Mouse (Mus musculus) embryonic facial prominence, embryonic 13.5 days (tissue): ENCODE results near the gene Uts2. TPM values are rescaled to one million over a fixed set of nuclear protein-coding genes. Genes with fewer than 3 reads are reported as not detected.

Experiments used
- ATAC-seq: fragments of 200-750 bp; cut with Nextera tagmentation; 2 replicates; pipeline ENCODE4 v1.8.0; 2017; ENCODE audit warnings: low read depth; ENCODE audit not compliant: insufficient number of reproducible peaks, insufficient read depth, low FRiP score, low TSS enrichment
- H3K27ac ChIP-seq: fragments of 300-500 bp; sonication (generic); 2 replicates; pipeline ENCODE4 v1.5.1; 2015; ENCODE audit warnings: moderate library complexity, mild to moderate bottlenecking, inconsistent platforms
- H3K27me3 ChIP-seq: fragments of 300-500 bp; sonication (generic); 2 replicates; pipeline ENCODE4 v1.6.1; 2015; ENCODE audit warnings: mild to moderate bottlenecking, inconsistent platforms
- H3K36me3 ChIP-seq: fragments of 300-500 bp; sonication (generic); 2 replicates; pipeline ENCODE4 v1.6.1; 2015; ENCODE audit warnings: mild to moderate bottlenecking, inconsistent platforms
- H3K4me1 ChIP-seq: fragments of 300-500 bp; sonication (generic); 2 replicates; pipeline ENCODE4 v1.6.1; 2015; ENCODE audit warnings: inconsistent platforms
- H3K4me2 ChIP-seq: fragments of 300-500 bp; sonication (generic); 2 replicates; pipeline ENCODE4 v1.6.1; 2015; ENCODE audit warnings: moderate library complexity, mild to moderate bottlenecking, inconsistent platforms
- H3K4me3 ChIP-seq: fragments of 300-500 bp; sonication (generic); 2 replicates; pipeline ENCODE4 v1.5.1; 2015; ENCODE audit warnings: mild to moderate bottlenecking, inconsistent platforms
- H3K9ac ChIP-seq: fragments of 300-500 bp; sonication (generic); 2 replicates; pipeline ENCODE4 v1.6.1; 2015; ENCODE audit warnings: mild to moderate bottlenecking, inconsistent platforms
- H3K9me3 ChIP-seq: fragments of 300-500 bp; sonication (generic); 2 replicates; pipeline ENCODE4 v1.6.1; 2016; ENCODE audit warnings: inconsistent platforms
- WGBS: fragments of 180-500 bp; shearing (Covaris S2); methylation state at CpG from one replicate; pipeline ENCODE4 v1.1.7; 2015; ENCODE audit warnings: mixed read lengths; 5-methylcytosine and 5-hydroxymethylcytosine counted together
- polyA plus RNA-seq: library from polyadenylated mRNA; unstranded; fragments of >200 nt; fragmentation: Nextera tagmentation; extraction: Ambion mirVana; gene quantifications from 2 replicates; pipeline ENCODE4 v1.2.1, GENCODE M21; 2015

Gene Uts2
- polyA plus RNA-seq = not detected in 2 replicates

DNA sequence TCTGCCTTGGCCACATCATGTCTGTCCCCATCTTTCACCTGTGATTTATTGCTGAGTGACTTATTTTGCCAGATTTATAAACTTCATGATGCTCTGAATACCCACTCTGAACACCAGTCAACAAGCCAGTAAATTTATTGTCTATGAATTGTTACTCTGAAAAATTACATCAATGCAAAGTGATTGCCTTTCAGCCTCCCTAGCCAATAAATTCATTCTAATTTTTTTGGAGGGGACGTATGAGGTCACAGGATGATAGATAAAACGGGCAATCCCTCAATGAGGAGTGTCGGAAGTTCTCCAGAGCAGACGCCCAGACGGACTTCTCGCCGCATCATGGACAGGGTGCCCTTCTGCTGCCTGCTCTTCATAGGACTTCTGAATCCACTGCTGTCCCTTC is at the start of gene Uts2:
Gene Uts2 (plus strand): TSS at position 301 of the 400 bp plus-strand sequence.
- ATAC-seq = no peak
- WGBS = 91% methylated on average over 7 of the region's 7 CpGs

DNA sequence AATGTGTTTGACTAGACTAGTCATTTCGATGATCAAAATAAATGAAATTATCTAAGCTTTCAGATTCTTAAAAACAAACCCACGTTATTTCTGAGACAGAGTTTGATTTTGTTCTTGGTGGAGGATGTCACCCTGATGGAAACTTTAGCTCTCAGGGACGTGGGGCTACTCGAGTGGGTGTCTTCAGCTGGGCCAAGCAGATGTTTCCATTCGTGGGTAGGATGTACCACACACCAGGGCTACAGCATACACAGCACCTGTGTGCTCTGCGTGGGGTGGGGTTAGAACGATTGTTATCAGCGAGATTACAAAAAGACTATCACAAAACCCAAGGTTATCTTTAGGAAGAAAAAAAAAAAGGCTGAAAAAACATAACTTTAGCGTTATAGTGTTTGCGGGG is 45.9 kb upstream of the Uts2 start:
- WGBS = 84% methylated on average over 10 of the region's 10 CpGs

More for the DNA sequence above, at the start of gene Uts2:
- H3K9me3 ChIP-seq = no peaks in the 10 kb centered on the region
- H3K27ac ChIP-seq = no peak within 1 kb of the TSS
- no peaks in the 10 kb centered on the region for H3K36me3 ChIP-seq
- H3K4me3 ChIP-seq = no peak within 1 kb of the TSS
- no peak within 1 kb of the TSS for H3K4me2 ChIP-seq
- H3K9ac ChIP-seq = no peak within 1 kb of the TSS
- no peaks in the 10 kb centered on the region for H3K4me1 ChIP-seq
- H3K27me3 ChIP-seq = no peaks in the 10 kb centered on the region

DNA sequence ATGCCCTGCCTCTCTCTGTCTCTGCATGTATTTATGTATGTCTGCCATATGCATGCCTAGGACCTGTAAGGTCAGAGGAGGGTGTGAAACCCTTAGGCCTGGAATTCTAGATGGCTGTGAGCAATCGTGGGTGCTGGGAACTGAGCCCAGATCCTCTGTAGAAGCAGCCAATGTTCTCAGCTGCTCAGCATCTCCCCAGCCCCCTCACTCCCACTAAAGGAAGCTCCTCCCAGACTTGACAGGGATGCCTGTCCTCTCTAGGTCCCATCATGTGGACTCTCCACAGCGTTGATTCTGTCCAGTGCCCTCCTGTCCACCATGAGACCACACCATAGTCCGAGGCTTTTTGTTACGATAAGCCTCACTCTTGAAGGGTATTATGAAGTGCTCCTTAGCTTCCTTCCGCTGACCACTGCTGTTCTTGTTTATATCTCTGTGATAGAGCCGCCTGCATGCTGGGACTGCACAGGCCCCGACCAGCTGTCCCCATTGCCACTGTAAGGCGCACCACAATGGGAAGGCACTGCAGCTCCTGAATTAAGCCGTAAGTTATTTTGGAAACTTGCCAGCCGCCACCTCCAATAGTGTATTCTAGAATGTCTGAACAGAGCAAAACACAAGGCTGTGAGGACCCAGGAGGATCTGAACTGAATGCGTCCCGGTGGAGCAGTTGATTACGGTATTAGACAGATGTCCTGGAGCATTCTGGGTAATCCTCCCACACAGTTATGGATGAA is 40.4 kb upstream of the Uts2 start:
- no peak overlapping the region for H3K27ac ChIP-seq
- no peaks in the 10 kb centered on the region for H3K36me3 ChIP-seq
- no peaks in the 10 kb centered on the region for H3K27me3 ChIP-seq
- H3K4me3 ChIP-seq = no peak overlapping the region
- 69% methylated on average over 13 of the region's 13 CpGs for WGBS
- ATAC-seq = no peak
- no peak overlapping the region for H3K9ac ChIP-seq
- no peaks in the 10 kb centered on the region for H3K9me3 ChIP-seq
- H3K4me1 ChIP-seq = 0 out of 2 replicates have a peak, but pooled peaks cover 8% of the 10 kb centered on the region
- H3K4me2 ChIP-seq = no peak overlapping the region

More for the DNA sequence above, 45.9 kb upstream of the Uts2 start:
- Histone ChIP-seq H3K27ac (no peak overlapping the region), H3K4me3 (no peak overlapping the region), H3K9ac (no peak overlapping the region), H3K27me3 (no peaks in the 10 kb centered on the region), H3K4me1 (no peaks in the 10 kb centered on the region), H3K4me2 (no peak overlapping the region), H3K9me3 (no peaks in the 10 kb centered on the region), H3K36me3 (no peaks in the 10 kb centered on the region)
- ATAC-seq = no peak

DNA sequence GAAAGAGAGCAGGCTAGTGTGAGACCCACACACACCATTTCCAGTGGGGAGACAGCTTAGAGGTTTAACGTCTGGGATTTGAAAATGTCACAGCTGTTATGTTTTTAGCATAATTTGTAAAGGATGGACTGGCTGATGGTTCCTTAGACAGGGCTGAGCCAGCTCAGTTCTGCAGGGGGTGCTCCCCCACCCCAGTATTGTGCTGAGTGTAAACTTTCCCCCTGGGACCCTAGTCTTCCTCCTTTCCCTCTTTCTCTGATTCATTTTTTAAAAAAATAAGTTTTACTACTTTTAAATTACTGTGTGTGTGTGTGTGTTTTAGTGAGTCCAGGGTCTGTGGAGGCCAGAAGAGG is 39.8 kb upstream of the Uts2 start:
- Histone ChIP-seq H3K4me3 (no peak overlapping the region), H3K9ac (no peak overlapping the region), H3K4me1 (0 out of 2 replicates have a peak, but pooled peaks cover 8% of the 10 kb centered on the region), H3K27me3 (no peaks in the 10 kb centered on the region), H3K9me3 (no peaks in the 10 kb centered on the region), H3K27ac (no peak overlapping the region), H3K36me3 (no peaks in the 10 kb centered on the region), H3K4me2 (no peak overlapping the region)
- ATAC-seq = no peak
- WGBS = 33% methylated on average over 1 of the region's 1 CpGs

DNA sequence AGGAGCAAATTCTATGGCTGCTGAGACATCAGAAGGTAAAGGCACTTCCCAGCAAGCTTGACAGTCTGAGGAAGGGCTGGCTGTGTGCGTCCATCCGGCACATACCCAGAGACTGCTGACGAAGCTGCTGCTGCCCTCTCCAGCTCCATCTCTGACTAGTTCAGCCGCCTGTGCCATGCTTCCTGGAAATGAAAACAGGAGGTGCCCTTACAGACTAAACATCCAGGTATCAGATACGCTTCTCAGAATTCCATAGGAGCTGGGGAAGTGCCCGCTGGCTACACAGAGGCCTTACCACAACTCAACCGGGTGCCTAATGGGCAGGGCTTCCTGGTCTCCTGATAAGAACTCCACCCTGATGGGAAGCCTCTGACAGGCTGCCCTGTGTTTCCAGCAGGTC is 38.4 kb upstream of the Uts2 start:
- no peaks in the 10 kb centered on the region for H3K27me3 ChIP-seq
- H3K9ac ChIP-seq = no peak overlapping the region
- ATAC-seq = no peak
- H3K4me2 ChIP-seq = no peak overlapping the region
- no peaks in the 10 kb centered on the region for H3K9me3 ChIP-seq
- 0 out of 2 replicates have a peak, but pooled peaks cover 8% of the 10 kb centered on the region for H3K4me1 ChIP-seq
- 69% methylated on average over 7 of the region's 7 CpGs for WGBS
- no peak overlapping the region for H3K27ac ChIP-seq
- H3K36me3 ChIP-seq = no peaks in the 10 kb centered on the region
- no peak overlapping the region for H3K4me3 ChIP-seq

DNA sequence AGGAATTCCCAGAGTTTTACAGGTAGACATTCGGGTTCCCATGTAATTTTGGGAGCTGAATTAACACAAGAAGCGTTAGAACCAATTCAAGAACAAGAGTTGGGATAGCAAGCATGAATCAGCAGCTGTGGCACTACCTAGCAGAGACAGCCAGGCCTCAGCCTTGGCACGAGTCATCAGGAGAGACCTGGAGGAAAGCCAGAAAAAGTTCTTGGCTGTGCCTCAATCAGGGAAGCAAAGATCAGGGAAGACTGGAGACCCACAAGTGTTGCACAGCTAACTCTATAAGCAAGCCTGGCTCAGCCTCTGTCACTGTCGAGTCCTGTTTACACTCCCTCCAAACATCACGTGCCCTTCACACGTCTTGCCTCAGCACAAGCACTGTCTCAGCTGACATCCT is 34.7 kb upstream of the Uts2 start:
- Histone ChIP-seq H3K9me3 (no peaks in the 10 kb centered on the region), H3K4me3 (no peak overlapping the region), H3K4me2 (no peak overlapping the region), H3K27ac (no peak overlapping the region), H3K36me3 (no peaks in the 10 kb centered on the region), H3K4me1 (peaks cover 5% of the 10 kb centered on the region), H3K9ac (no peak overlapping the region), H3K27me3 (no peaks in the 10 kb centered on the region)
- 67% methylated on average over 6 of the region's 6 CpGs for WGBS
- no peak for ATAC-seq

DNA sequence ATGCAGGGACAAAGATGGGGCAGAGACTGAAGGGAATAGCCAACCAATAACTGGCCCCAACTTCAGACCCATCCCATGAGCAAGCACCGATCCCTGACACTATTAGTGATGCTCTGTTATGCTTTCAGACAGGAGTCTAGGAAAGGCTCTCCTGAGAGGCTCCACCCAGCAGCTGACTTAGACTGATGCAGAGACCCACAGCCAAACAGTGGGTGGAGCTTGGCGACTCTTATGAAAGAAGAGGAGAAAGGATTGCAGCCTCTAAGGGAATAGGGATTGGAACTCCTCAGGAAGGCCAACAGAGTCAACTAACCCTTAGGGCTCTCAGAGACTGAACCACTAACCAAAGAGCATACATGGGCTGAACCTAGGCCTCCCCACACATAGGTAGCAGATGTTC is 33.2 kb upstream of the Uts2 start:
- Histone ChIP-seq H3K4me2 (no peak overlapping the region), H3K9ac (no peak overlapping the region), H3K9me3 (no peaks in the 10 kb centered on the region), H3K27ac (no peak overlapping the region), H3K4me1 (peaks cover 5% of the 10 kb centered on the region), H3K4me3 (no peak overlapping the region), H3K27me3 (no peaks in the 10 kb centered on the region), H3K36me3 (no peaks in the 10 kb centered on the region)
- WGBS = 70% methylated on average over 2 of the region's 2 CpGs
- no peak for ATAC-seq

DNA sequence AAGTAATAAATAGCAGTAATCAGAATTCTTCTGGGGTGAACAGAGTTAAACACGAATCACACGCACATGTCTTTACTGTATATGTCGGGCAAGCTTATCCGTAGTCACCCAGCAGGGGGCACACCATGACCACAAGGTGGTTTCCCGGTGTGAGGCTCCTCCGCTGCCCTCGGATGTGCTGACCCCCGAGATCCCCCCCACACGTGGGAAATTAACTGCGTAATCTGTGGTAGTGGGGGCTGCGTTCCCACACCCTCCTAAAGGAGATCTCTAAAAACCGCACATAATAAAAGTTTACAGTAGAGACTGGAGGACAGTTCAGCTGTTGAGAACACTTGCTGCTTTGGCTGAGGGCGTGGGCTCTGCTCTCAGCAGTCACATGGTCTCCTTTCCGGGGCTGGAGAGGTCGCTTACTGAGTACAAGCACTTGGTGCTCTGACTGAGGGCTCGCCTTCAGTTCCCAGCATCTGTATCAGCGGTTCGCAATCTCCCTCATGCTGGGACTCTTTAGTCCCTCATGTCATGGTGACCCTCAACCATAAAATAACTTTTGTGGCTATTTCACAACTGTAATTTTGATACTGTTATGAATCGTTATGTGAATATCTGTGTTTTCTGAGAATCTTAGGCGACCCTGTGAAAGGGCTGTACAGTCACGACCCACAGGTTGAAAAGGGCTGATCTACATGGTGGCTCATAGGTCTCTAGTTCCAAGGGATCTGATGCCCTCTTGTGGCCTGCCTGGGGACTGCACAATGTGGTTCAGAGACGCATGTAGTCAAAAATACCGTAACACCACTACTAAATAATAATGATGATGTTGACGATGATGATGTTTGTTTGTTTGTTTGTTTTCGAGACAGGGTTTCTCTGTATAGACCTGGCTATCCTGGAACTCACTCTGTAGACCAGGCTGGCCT is 32.0 kb upstream of the Uts2 start:
- Histone ChIP-seq H3K4me2 (peak overlapping the region; percentile 48), H3K9ac (no peak overlapping the region), H3K27me3 (no peaks in the 10 kb centered on the region), H3K27ac (no peak overlapping the region), H3K4me3 (peak overlapping the region; percentile 19; the same call in 1 of the 2 replicates), H3K4me1 (peaks cover 5% of the 10 kb centered on the region), H3K36me3 (no peaks in the 10 kb centered on the region), H3K9me3 (no peaks in the 10 kb centered on the region)
- 17% methylated on average over 25 of the region's 25 CpGs for WGBS
- ATAC-seq = no peak

DNA sequence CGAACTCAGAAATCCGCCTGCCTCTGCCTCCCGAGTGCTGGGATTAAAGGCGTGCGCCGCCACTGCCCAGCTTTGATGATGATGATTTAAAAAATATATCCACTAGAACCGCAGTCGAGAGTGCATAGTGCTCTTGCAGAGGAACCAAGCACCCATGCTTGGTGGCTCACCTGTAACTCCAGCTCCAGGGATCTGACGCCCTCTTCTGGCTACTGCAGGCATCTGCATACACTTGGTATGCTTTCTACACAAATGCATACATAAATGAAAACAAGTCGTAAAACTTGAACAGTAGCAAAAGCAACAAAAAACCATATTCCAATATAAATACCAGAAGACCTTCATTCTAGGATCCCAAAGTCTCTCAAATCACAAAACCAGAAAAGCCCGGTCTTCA is 31.3 kb upstream of the Uts2 start:
- Histone ChIP-seq H3K4me2 (no peak overlapping the region), H3K4me1 (peaks cover 5% of the 10 kb centered on the region), H3K9ac (no peak overlapping the region), H3K36me3 (no peaks in the 10 kb centered on the region), H3K27me3 (no peaks in the 10 kb centered on the region), H3K9me3 (no peaks in the 10 kb centered on the region), H3K27ac (no peak overlapping the region), H3K4me3 (no peak overlapping the region)
- ATAC-seq = no peak
- WGBS = 72% methylated on average over 11 of the region's 11 CpGs

DNA sequence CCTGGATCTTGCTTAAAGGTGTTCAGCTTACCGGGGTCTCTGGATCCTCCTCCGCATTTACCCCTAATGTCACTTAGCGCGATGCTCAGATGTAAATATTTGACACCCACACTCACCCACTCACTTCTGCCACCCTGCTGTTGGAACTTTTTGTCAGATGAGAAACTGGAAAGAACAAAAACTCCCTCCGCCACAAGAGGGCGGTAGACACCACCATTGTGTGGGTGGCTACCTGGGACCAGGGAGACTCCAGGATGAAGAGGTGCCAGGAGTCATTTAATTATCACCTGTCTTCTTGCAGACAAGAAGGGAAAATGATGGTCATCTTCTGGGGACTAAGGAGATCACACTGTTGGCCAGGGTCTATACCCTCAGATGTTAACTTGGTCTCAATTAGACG is 30.3 kb upstream of the Uts2 start:
- no peak overlapping the region for H3K9ac ChIP-seq
- H3K27ac ChIP-seq = no peak overlapping the region
- no peak overlapping the region for H3K4me3 ChIP-seq
- H3K27me3 ChIP-seq = no peaks in the 10 kb centered on the region
- peaks cover 5% of the 10 kb centered on the region for H3K4me1 ChIP-seq
- no peaks in the 10 kb centered on the region for H3K9me3 ChIP-seq
- H3K4me2 ChIP-seq = no peak overlapping the region
- no peak for ATAC-seq
- H3K36me3 ChIP-seq = no peaks in the 10 kb centered on the region
- WGBS = 14% methylated on average over 7 of the region's 7 CpGs

DNA sequence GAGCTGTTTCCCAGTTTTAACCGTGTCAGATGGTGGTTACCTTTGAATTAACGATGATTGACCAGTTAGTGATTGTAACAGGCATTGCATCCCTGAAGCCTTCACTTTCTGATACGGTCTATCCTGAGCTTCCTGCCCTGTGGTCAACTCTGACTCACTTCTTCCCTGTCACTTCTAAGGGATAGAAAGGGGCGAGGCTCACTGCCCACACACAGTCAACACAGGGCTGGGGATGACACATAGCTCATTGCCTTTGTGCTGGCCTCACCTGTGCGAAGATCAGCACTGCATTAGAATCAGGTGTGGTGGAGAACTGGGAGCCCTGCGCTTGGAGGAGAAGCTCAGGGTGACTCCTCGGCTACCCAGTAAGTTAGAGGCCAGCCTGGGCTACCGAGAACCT is 27.9 kb upstream of the Uts2 start:
- Histone ChIP-seq H3K27ac (no peak overlapping the region), H3K9ac (no peak overlapping the region), H3K9me3 (no peaks in the 10 kb centered on the region), H3K4me2 (no peak overlapping the region), H3K4me3 (no peak overlapping the region), H3K36me3 (no peaks in the 10 kb centered on the region), H3K27me3 (no peaks in the 10 kb centered on the region), H3K4me1 (peaks cover 5% of the 10 kb centered on the region)
- no peak for ATAC-seq
- WGBS = 87% methylated on average over 8 of the region's 8 CpGs

DNA sequence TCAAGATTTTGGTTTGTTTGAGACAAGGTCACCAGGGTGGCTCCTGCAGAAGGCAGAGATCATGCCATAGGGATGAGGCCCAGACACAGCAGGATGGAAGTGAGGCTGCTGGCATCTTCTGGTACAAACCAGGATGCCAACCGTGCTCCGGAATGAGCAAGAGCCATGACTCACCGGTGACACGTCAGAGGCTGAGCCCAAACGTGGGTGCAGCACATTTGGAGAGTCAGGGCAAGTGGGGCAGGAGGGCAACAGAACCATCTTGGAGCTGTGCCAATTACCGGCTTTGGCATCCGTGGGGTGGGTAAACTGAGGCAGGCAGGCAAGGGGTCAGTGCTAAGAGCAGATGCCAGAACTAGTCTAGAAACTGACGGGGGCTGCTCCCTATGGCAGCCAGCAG is 23.6 kb upstream of the Uts2 start:
- H3K4me3 ChIP-seq = no peak overlapping the region
- no peak overlapping the region for H3K27ac ChIP-seq
- no peaks in the 10 kb centered on the region for H3K36me3 ChIP-seq
- WGBS = 81% methylated on average over 8 of the region's 8 CpGs
- H3K4me2 ChIP-seq = no peak overlapping the region
- no peaks in the 10 kb centered on the region for H3K27me3 ChIP-seq
- no peaks in the 10 kb centered on the region for H3K9me3 ChIP-seq
- ATAC-seq = no peak
- H3K4me1 ChIP-seq = 0 out of 2 replicates have a peak, but pooled peaks cover 3% of the 10 kb centered on the region
- no peak overlapping the region for H3K9ac ChIP-seq
